Mouse (Mus musculus) ES-Bruce4 (cell line): ENCODE measurements around the gene Ube2l3. TPM values are rescaled to one million over a fixed set of nuclear protein-coding genes. Genes with fewer than 3 reads are reported as not detected.

Source experiments
- H3K27ac ChIP-seq: 2 replicates; pipeline ENCODE4 v1.5.1; 2012; ENCODE audit warnings: low read length, inconsistent platforms; ENCODE audit not compliant: insufficient read depth
- H3K27me3 ChIP-seq: 2 replicates; pipeline ENCODE4 v1.6.1; 2012; ENCODE audit warnings: mild to moderate bottlenecking, low read length, inconsistent platforms; ENCODE audit not compliant: control insufficient read depth, poor library complexity, insufficient read depth, severe bottlenecking
- H3K36me3 ChIP-seq: 2 replicates; pipeline ENCODE4 v1.6.1; 2012; ENCODE audit warnings: inconsistent platforms, mild to moderate bottlenecking, low read length, moderate library complexity; ENCODE audit not compliant: control insufficient read depth, poor library complexity, insufficient read depth, severe bottlenecking
- H3K4me1 ChIP-seq: one replicate; pipeline ENCODE4 v1.8.1; 2011; ENCODE audit warnings: low read length; ENCODE audit not compliant: control insufficient read depth, insufficient read depth
- H3K4me3 ChIP-seq: 2 replicates; pipeline ENCODE4 v1.5.1; 2011; ENCODE audit warnings: low read depth, mild to moderate bottlenecking, low read length
- H3K9ac ChIP-seq: 2 replicates; pipeline ENCODE4 v1.6.1; 2012; ENCODE audit warnings: low read depth, mild to moderate bottlenecking, inconsistent platforms; ENCODE audit not compliant: poor library complexity, severe bottlenecking
- H3K9me3 ChIP-seq: replicated peaks from 2 replicates; pipeline ENCODE4 v1.6.1; 2012; ENCODE audit warnings: mild to moderate bottlenecking, low read length, inconsistent platforms; ENCODE audit not compliant: control insufficient read depth, poor library complexity, insufficient read depth, severe bottlenecking
- CTCF ChIP-seq: IDR thresholded peaks from one replicate; pipeline ENCODE4 v1.8.1; 2011; ENCODE audit warnings: low read depth, low read length
- EP300 ChIP-seq: IDR thresholded peaks from 2 replicates; pipeline ENCODE4 v1.6.1; 2011; ENCODE audit warnings: low read depth, low read length; ENCODE audit not compliant: insufficient read depth
- POLR2A ChIP-seq: IDR thresholded peaks from one replicate; pipeline ENCODE4 v1.8.1; 2011; ENCODE audit warnings: low read length; ENCODE audit not compliant: insufficient read depth
- polyA plus RNA-seq: library from polyadenylated mRNA; stranded (reverse); fragments of >200 nt; gene quantifications from 2 replicates; pipeline ENCODE4 v1.2.4, GENCODE M21; 2011; ENCODE audit warnings: low read depth; ENCODE audit not compliant: missing spikeins, insufficient read depth, insufficient read length

Ube2l3 gene
- polyA plus RNA-seq, 1 experiment: 207 TPM

- Histone ChIP-seq H3K36me3 (no peaks in the 10 kb centered on the region), H3K4me1 (peaks cover 10% of the 10 kb centered on the region), H3K9me3 (no peaks in the 10 kb centered on the region), H3K27me3 (no peaks in the 10 kb centered on the region), H3K9ac (peak overlapping the region; percentile 44; the same call in 1 of the 2 replicates), H3K27ac (peak overlapping the region; percentile 88), H3K4me3 (no peak overlapping the region)
- TF ChIP-seq POLR2A: no peak
- TF ChIP-seq EP300: peak; percentile 83; the same call in 1 of the 2 replicates
Measured at GRCm38 (mm10) chr16:17216934-17217633, 14.6 kb upstream of the Ube2l3 start.

DNA sequence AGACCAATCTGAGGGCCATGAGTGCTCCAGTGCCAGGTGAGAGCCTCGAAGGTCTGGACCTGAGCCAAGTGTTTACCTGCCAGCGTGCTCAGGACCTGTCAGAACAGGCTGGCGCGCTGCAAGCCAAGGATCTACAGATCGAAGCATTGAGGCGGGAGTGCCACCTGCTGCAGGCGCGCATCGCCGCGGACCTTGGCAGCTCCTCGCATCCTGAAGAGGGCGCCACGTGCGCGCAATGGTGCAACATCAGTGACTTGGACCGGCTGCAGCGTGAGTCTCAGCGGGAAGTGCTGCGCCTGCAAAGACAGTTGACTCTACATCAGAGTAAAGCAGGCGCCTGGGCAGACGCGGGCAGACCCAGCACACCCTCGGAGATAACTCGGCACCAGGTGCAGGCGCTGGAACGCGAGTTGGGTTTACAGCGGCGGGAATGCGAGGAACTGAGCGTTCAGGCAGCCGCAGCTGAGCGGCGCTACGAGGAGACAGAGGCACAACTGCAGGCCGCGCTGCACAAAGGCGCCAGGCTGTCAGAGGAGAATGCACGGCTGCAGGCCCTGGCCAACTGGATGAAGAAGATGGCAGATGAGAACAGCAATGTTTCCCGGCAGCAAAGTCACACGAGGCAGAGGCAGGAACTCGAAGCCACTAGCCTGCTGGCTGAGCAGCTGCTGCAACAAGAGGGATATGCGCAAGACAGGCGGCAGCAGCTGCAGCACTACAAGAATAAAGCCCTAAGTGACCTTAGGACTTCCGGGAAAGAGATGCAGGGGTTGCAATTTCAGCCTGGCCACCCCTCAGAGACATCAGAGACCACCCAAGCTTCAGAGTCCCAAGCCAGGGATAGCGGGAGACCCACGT is 7.8 kb upstream of the Ube2l3 start:
- no peaks in the 10 kb centered on the region for H3K36me3 ChIP-seq
- H3K9ac ChIP-seq: peak overlapping the region; percentile 68
- peak overlapping the region; percentile 69 for H3K4me3 ChIP-seq
- no peaks in the 10 kb centered on the region for H3K4me1 ChIP-seq
- H3K27me3 ChIP-seq: no peaks in the 10 kb centered on the region
- no peaks in the 10 kb centered on the region for H3K9me3 ChIP-seq
- no peak overlapping the region for H3K27ac ChIP-seq
- TF ChIP-seq EP300: peak; percentile 69
- no peak for TF ChIP-seq POLR2A
- TF ChIP-seq CTCF: peak; percentile 93

GRCm38 (mm10) chr16:17209404-17209960 is 7.0 kb upstream of the Ube2l3 start:
- H3K9ac ChIP-seq: peak overlapping the region; percentile 68
- TF ChIP-seq EP300 (no peak), CTCF (no peak), POLR2A (no peak)

DNA sequence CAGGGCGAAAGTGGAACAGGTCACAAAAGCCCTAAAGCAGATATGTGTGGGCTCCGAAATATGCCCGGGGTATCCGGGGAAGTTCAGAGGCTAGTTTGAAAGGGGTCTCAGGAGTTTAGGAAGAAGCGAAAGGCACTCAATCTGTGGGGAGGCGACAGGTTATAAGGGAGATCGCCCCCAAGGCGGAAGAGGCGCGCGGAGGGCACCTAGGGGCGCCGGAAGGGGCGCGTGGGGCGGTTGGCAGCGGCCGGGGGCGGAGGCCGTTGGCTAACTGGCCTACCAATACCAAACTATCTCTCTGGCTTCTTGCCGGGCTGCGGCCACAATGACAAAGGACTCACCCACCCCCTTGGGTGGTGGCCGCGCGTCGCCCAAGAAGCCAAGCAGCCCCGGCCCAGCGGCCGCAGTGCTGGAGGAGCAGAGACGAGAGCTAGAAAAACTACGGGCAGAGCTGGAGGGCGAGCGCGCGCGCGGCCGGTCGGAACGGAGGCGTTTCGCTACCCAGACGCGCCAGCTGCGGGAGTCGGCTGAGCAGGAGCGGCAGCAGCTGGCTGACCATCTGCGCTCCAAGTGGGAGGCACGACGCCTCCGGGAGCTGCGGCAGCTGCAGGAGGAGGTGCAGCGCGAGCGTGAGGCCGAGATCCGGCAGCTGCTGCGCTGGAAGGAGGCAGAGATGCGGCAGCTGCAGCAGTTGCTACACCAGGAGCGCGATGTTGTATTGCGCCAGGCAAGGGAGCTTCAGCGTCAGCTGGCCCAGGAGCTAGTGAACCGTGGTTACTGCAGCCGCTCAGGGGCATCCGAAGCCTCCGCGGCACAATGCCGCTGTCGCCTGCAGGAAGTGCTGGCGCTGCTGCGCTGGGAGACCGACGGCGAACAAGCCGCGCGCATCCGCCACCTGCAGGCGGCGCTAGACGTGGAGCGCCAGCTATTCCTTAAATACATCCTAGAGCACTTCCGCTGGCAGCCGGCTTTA is 6.2 kb upstream of the Ube2l3 start, which contains the start of gene Rimbp3:
Gene Rimbp3, plus strand, starts transcription at position 215 of the 973 bp plus-strand sequence.
- Histone ChIP-seq H3K9me3 (no peaks in the 10 kb centered on the region), H3K4me3 (peak within 1 kb of the TSS; percentile 81), H3K27ac (no peak within 1 kb of the TSS), H3K4me1 (no peaks in the 10 kb centered on the region), H3K36me3 (no peaks in the 10 kb centered on the region), H3K27me3 (no peaks in the 10 kb centered on the region), H3K9ac (peak within 1 kb of the TSS; percentile 68)
- peak; percentile 87 for TF ChIP-seq CTCF
- peak; percentile 18; the same call in 1 of the 2 replicates for TF ChIP-seq EP300
- TF ChIP-seq POLR2A: peak; percentile 19

More at GRCm38 (mm10) chr16:17209404-17209960, 7.0 kb upstream of the Ube2l3 start:
- Histone ChIP-seq H3K4me3 (peak overlapping the region; percentile 69), H3K36me3 (no peaks in the 10 kb centered on the region), H3K9me3 (no peaks in the 10 kb centered on the region), H3K4me1 (no peaks in the 10 kb centered on the region), H3K27me3 (no peaks in the 10 kb centered on the region), H3K27ac (no peak overlapping the region)

DNA sequence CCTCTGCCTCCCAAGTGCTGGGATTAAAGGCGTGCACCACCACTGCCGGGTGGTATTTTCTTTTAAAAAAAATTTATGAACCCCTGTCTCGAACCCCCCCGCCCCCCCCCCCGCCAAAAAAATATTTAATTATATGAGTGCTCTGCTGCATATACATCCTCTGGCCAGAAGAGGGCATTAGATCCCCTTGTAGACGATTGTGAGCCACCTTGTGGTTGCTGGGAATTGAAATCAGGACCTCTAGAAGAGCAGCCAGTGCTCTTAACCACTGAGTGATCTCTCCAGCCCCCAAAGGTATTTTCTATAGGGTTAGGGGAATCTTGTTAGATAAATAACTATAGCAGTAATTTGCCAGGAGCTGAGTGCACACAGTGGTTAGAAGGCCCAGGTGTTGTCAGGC is 2.5 kb upstream of the Ube2l3 start:
- no peaks in the 10 kb centered on the region for H3K9me3 ChIP-seq
- no peak overlapping the region for H3K27ac ChIP-seq
- no peak overlapping the region for H3K4me3 ChIP-seq
- TF ChIP-seq POLR2A (no peak), EP300 (no peak), CTCF (peak; percentile 36)
- no peak overlapping the region for H3K9ac ChIP-seq
- no peaks in the 10 kb centered on the region for H3K27me3 ChIP-seq
- H3K36me3 ChIP-seq: no peaks in the 10 kb centered on the region
- no peaks in the 10 kb centered on the region for H3K4me1 ChIP-seq
